Mouse (Mus musculus): ENCODE results near the gene Pla2g4a.

- TF ChIP-seq CTCF (IDR thresholded peaks at IDR 0.05; ENCODE audit: low read depth), result no peak
- no peak for TF ChIP-seq EP300 (IDR thresholded peaks at IDR 0.05; ENCODE audit: low read depth)
Measured at GRCm38 (mm10) chr1:149960251-149960650, 839 bp downstream of the Pla2g4a start.
